Mouse (Mus musculus) megakaryocyte, embryonic 14.5 days (primary cell): Measurements from ENCODE around the gene Ndc1. TPM values are rescaled to one million over a fixed set of nuclear protein-coding genes. Genes with fewer than 3 reads are reported as not detected.
A peak's percentile ranks its signal among the peaks of the same experiment; 100 is the strongest.

Experiments used
- H3K27me3 ChIP-seq: replicated peaks from 2 replicates; pipeline ENCODE3; 2012; ENCODE audit warnings: inconsistent platforms
- H3K36me3 ChIP-seq: replicated peaks from 2 replicates; pipeline ENCODE3; 2012; ENCODE audit warnings: low read length, inconsistent platforms, mixed read lengths
- H3K4me1 ChIP-seq: 2 replicates; pipeline ENCODE4 v1.6.1; 2012; ENCODE audit warnings: inconsistent platforms
- H3K4me3 ChIP-seq: replicated peaks from 2 replicates; pipeline ENCODE3; 2012; ENCODE audit warnings: moderate library complexity, mild to moderate bottlenecking, inconsistent platforms
- H3K9me3 ChIP-seq: 2 replicates; pipeline ENCODE4 v1.6.1; 2012; ENCODE audit warnings: inconsistent platforms
- FLI1 ChIP-seq: IDR thresholded peaks from 2 replicates; pipeline ENCODE4 v1.6.1; 2012; ENCODE audit warnings: low read length, inconsistent platforms, mixed read lengths
- GATA1 ChIP-seq: IDR thresholded peaks from 3 replicates; pipeline ENCODE4 v1.6.1; 2012; ENCODE audit warnings: mixed read lengths, low read length, inconsistent platforms, borderline replicate concordance
- polyA plus RNA-seq: library from polyadenylated mRNA; stranded (reverse); fragments of >175 nt; gene quantifications from 2 replicates; pipeline ENCODE4 v1.2.3, GENCODE M21; 2012; ENCODE audit warnings: low replicate concordance; ENCODE audit not compliant: insufficient read depth

Gene Ndc1
- polyA plus RNA-seq, 1 experiment = 3.0 TPM

DNA sequence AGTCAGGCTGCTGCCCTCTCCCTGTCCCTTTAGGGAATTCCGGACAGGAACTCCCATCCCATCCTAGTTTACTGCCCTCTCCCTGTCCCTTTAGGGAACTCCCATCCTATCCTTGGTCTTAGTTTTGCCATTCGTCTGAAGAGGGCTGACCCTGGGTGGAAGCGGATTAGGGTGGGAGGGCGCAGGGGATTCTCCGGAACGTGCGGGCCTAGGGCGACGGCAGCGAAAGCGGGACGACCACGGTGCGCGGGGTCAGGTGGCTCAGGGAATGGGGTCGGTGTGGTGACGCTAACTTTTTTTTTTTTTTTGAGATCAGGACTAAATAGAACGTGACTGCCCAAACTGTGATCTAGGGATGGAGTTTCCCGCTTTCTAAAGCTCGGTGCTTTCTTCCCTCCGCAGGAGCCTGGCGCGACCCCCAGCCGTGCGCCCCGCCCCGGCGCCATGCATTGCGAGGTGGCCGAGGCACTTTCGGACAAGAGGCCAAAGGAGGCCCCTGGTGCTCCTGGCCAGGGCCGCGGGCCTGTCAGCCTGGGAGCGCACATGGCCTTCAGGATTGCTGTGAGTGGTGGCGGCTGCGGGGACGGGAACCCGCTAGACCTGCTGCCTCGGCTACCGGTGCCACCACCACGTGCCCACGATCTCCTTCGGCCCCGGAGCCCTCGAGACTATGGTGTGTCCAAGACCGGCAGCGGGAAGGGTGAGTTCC is 67.8 kb downstream of the Ndc1 start:
- Histone ChIP-seq H3K36me3 (no peaks in the 10 kb centered on the region), H3K4me3 (peak overlapping the region; percentile 89), H3K4me1 (peaks cover 23% of the 10 kb centered on the region), H3K9me3 (0 out of 2 replicates have a peak, but pooled peaks cover 3% of the 10 kb centered on the region), H3K27me3 (peaks cover 85% of the 10 kb centered on the region)
- TF ChIP-seq FLI1 (no peak), GATA1 (no peak)

- TF ChIP-seq FLI1 (no peak), GATA1 (no peak)
- Histone ChIP-seq H3K36me3 (no peaks in the 10 kb centered on the region), H3K27me3 (peaks cover 88% of the 10 kb centered on the region), H3K4me3 (no peak overlapping the region), H3K9me3 (0 out of 2 replicates have a peak, but pooled peaks cover 3% of the 10 kb centered on the region), H3K4me1 (peaks cover 32% of the 10 kb centered on the region)
Measured at GRCm38 (mm10) chr4:107436476-107436875, 68.9 kb downstream of the Ndc1 start.

GRCm38 (mm10) chr4:107438741-107439140 is 71.2 kb downstream of the Ndc1 start:
- Histone ChIP-seq H3K9me3 (0 out of 2 replicates have a peak, but pooled peaks cover 3% of the 10 kb centered on the region), H3K4me3 (no peak overlapping the region), H3K27me3 (peaks cover 95% of the 10 kb centered on the region), H3K4me1 (peaks cover 32% of the 10 kb centered on the region), H3K36me3 (no peaks in the 10 kb centered on the region)
- no peak for TF ChIP-seq FLI1
- TF ChIP-seq GATA1 = no peak

DNA sequence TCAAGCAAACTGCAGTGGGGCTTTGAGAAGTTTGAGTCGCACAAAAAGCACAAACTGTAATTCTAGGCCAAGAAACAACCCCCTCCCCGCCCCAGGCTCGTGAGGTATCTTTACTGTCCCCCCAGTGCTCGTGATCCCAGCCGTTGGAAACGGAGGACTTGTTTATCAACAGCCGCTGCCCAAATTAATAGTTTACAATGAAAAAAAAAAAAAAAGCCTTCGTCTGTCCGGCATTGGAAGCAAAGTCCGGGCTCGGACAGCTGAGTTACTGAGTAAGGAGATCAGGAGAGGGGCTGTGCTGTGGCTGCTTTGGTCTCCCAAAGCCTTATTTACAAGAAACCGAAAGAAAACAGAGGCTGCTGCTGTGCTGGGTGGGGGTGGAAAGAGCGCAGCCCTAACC is 72.7 kb downstream of the Ndc1 start:
- Histone ChIP-seq H3K4me3 (peak overlapping the region; percentile 86), H3K27me3 (peaks cover 95% of the 10 kb centered on the region)

GRCm38 (mm10) chr4:107442288-107442687 is 74.7 kb downstream of the Ndc1 start:
- Histone ChIP-seq H3K27me3 (peaks cover 94% of the 10 kb centered on the region), H3K36me3 (no peaks in the 10 kb centered on the region), H3K9me3 (peaks cover 11% of the 10 kb centered on the region), H3K4me1 (peaks cover 11% of the 10 kb centered on the region), H3K4me3 (no peak overlapping the region)
- TF ChIP-seq FLI1 = no peak
- no peak for TF ChIP-seq GATA1

More for the DNA sequence above, 72.7 kb downstream of the Ndc1 start:
- Histone ChIP-seq H3K9me3 (peaks cover 12% of the 10 kb centered on the region), H3K4me1 (peaks cover 16% of the 10 kb centered on the region), H3K36me3 (no peaks in the 10 kb centered on the region)
- TF ChIP-seq FLI1 (no peak), GATA1 (no peak)

GRCm38 (mm10) chr4:107442891-107443483 is 75.4 kb downstream of the Ndc1 start:
- peaks cover 90% of the 10 kb centered on the region for H3K27me3 ChIP-seq
- no peaks in the 10 kb centered on the region for H3K36me3 ChIP-seq
- TF ChIP-seq FLI1 (no peak), GATA1 (no peak)
- H3K4me1 ChIP-seq = peaks cover 11% of the 10 kb centered on the region
- H3K9me3 ChIP-seq = peaks cover 11% of the 10 kb centered on the region
- no peak overlapping the region for H3K4me3 ChIP-seq

DNA sequence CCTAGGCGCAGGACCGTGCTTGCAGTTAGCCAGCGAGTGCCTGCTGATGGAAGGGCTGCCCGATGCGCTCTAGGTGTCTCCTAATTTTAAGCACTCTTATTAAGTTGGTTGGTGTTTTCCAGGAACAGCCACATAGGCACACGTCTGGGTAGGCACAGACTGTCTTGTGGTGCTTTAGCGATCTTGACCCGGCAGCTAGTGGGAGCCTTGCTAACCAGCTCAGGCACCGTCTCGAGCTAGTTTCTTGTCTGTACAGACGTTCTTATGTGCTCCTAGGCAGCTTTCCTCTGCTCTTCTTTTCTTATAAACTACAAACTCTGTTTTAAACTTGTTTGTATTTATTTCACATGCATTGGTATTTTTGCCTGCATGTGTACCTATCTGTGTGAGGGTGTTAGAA is 76.0 kb downstream of the Ndc1 start:
- no peak for TF ChIP-seq FLI1
- Histone ChIP-seq H3K9me3 (peaks cover 11% of the 10 kb centered on the region), H3K36me3 (no peaks in the 10 kb centered on the region), H3K4me3 (no peak overlapping the region), H3K27me3 (peaks cover 88% of the 10 kb centered on the region), H3K4me1 (peaks cover 11% of the 10 kb centered on the region)

- peaks cover 3% of the 10 kb centered on the region; the same call in 1 of the 2 replicates for H3K4me1 ChIP-seq
- no peak overlapping the region for H3K4me3 ChIP-seq
- peaks cover 11% of the 10 kb centered on the region for H3K9me3 ChIP-seq
- H3K36me3 ChIP-seq = no peaks in the 10 kb centered on the region
- H3K27me3 ChIP-seq = peaks cover 83% of the 10 kb centered on the region
- no peak for TF ChIP-seq GATA1
- TF ChIP-seq FLI1 = no peak
Measured at GRCm38 (mm10) chr4:107448481-107448880, 80.9 kb downstream of the Ndc1 start.

GRCm38 (mm10) chr4:107449519-107449918 is 81.9 kb downstream of the Ndc1 start:
- Histone ChIP-seq H3K4me3 (no peak overlapping the region), H3K36me3 (no peaks in the 10 kb centered on the region), H3K27me3 (peaks cover 78% of the 10 kb centered on the region), H3K4me1 (peaks cover 12% of the 10 kb centered on the region; the same call in 1 of the 2 replicates), H3K9me3 (peaks cover 15% of the 10 kb centered on the region)
- TF ChIP-seq GATA1 = no peak
- no peak for TF ChIP-seq FLI1

DNA sequence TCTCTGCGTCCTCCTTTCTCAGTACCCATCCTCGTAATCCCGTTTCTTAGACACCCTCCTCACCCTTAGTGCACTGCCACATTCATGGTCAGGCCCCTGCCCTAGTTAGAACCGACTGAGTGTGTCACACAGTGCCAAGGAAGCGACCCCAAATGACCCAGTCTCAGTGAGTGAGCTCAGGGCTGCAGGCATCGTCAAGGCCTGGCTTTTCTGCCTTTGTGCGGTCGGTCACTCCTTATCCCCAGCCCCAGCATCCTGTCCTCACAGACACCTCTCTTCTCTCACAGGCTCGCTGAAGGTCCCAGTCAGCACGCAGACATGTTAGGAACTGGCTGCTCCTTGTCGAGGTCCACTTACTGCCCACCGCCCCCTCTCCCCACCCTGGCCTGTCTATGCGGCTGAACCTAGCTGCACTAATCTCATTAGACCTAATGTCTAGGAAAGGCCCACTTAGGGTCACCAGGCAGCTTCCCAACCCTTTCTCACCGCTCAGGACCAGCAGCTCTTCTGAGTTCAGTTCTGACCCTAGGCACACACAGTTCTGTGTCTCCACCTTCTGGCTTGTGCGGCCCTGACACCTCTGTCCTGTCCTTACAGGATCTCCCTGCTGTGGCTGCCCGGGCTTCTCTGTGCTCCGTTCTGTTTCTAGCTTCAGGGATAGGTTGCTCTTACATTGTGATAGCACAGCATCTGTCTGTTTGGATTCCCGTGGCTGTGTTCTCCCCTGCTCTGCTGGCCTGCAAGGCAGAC is 84.9 kb downstream of the Ndc1 start:
- Histone ChIP-seq H3K27me3 (peaks cover 65% of the 10 kb centered on the region), H3K36me3 (no peaks in the 10 kb centered on the region), H3K9me3 (peaks cover 10% of the 10 kb centered on the region), H3K4me3 (no peak overlapping the region), H3K4me1 (peaks cover 16% of the 10 kb centered on the region)
- TF ChIP-seq GATA1 (no peak), FLI1 (no peak)
